Mouse (Mus musculus) embryo, embryonic 11.5 days (tissue): Measurements from ENCODE around the gene Dock9.

Experiments used
- DNase-seq: peaks from one replicate; pipeline ENCODE4 v3.0.0-alpha.2; 2012; ENCODE audit warnings: low read depth, low spot score

The Dock9 gene

DNA sequence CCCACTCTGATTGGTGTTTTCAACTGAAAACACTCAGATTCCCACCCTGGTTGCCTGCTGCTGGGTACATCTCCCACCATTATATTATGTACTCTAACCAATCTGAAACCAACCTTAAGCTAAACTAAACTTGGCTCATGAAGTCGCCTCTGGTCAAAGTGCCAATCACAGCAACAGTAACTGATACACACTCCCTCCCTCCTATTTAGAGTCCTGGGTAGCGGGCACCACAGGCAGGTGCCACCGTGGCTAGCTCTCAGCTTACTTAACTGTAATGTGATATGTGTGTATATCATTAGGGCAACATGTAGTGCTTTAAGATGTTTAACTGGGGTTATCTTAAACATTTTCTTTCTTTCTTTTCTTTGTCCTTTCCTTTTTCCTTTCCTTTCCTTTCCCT, 177.1 kb downstream of the Dock9 start:
- DNase-seq = no peak

DNA sequence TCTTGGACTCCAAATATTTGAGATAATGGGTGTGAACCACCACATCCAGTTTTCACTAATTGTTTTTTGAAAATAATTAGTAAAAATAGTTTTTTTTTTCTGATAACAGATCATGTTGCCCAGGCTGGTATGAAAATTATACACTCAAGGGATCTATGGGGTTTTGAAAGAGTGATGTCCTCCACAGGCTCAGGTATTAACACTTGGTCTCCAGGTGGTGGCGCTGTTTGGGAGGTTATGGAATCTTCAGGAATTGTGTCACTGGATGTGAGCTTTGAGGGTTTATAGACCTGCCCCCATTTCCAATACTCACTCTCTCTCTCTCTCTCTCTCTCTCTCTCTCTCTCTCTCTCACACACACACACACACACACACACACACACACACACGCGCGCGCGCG, 177.5 kb downstream of the Dock9 start:
- no peak for DNase-seq

- DNase-seq = no peak
These were observed 179.8 kb downstream of the Dock9 start for GRCm38 (mm10) chr14:121617645-121618390.

GRCm38 (mm10) chr14:121615431-121615830, 182.2 kb downstream of the Dock9 start:
- DNase-seq = no peak

GRCm38 (mm10) chr14:121614461-121615170, 183.0 kb downstream of the Dock9 start:
- no peak for DNase-seq

DNA sequence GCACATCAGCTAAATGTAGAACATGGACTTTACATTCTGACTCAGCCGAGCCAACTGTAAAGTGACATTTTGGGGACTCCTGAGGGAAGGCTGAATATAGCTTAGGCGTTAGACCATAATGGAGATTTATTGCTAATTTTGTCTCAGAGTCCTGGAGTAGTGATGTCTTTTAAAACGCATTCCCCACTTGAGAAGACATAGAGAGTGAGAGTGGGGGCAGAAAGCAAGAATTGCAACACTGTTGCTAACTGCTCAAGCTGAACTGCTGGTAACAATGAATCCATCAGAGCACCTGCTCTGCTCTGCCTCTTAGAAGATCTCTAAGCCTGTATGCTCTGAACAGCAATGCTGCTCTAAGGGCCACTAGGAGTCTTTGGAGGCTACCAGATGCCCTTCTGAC, 184.1 kb downstream of the Dock9 start:
- no peak for DNase-seq

- no peak for DNase-seq
These were observed 184.7 kb downstream of the Dock9 start for GRCm38 (mm10) chr14:121612926-121613325.

GRCm38 (mm10) chr14:121611533-121611932, 186.1 kb downstream of the Dock9 start:
- DNase-seq = no peak

DNA sequence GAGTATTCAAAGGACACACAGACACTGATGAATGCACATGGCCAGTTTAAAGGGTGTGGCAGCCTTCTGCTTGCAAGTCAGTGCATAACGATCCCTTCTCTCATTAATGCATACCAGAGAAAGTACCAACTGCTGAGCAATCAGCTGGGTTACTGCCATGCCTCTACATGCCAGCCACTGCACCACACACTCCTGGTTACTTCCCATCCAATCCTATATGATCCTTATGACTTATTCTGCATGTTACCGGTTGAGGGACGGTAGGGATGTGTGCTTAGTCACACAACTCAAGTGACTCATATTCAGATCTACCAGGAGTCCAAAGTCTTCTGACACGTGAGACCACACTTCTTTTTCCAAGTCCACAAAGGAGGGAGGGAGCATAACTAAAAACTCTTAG, 186.5 kb downstream of the Dock9 start:
- DNase-seq = no peak

- no peak for DNase-seq
These were observed 189.1 kb downstream of the Dock9 start for GRCm38 (mm10) chr14:121608522-121608921.

- no peak for DNase-seq
These were observed 191.2 kb downstream of the Dock9 start for GRCm38 (mm10) chr14:121606433-121606832.

DNA sequence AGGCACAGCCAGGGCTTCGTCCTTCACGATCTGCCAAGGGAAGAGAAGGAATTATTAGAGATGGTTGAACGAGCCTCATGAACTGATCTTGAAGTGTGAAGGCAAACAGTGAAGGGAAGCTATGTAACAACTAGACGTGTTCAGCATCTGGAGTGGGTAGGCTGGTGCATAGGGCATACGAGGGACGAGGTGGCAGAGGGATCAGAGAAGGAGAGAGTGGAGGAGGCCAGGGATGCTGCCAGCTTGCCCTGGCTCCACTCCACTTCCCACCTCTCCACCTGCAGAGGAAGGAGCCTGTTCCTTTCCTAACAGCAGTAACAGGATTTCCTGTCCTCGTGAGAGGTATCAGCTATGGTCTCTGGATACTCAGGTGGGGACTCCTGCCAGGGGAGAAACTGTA, 192.4 kb downstream of the Dock9 start:
- no peak for DNase-seq

GRCm38 (mm10) chr14:121604565-121604964, 193.1 kb downstream of the Dock9 start:
- DNase-seq = no peak

DNA sequence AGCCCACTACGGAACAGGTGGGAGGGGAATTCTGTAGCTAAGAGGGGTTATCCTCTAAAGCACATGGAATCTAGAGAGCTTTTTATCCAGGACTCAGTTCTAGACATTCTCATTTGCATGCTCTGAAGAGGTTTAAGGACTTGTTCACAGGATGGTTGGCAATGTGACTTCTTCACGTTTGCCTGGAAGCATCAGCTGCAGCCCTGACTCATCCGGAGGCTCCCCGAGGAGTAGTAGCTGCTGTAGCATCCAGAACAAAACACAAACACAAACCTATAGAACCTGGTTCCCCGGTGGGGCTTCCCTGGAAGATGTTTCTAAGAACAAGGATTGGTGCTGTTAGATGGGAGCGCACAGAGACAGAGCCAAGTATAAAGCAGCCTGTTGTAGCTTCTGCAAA, 195.0 kb downstream of the Dock9 start:
- no peak for DNase-seq

- DNase-seq = no peak
These were observed 197.1 kb downstream of the Dock9 start for GRCm38 (mm10) chr14:121600538-121600937.

GRCm38 (mm10) chr14:121597073-121597472, 200.6 kb downstream of the Dock9 start:
- DNase-seq = no peak

DNA sequence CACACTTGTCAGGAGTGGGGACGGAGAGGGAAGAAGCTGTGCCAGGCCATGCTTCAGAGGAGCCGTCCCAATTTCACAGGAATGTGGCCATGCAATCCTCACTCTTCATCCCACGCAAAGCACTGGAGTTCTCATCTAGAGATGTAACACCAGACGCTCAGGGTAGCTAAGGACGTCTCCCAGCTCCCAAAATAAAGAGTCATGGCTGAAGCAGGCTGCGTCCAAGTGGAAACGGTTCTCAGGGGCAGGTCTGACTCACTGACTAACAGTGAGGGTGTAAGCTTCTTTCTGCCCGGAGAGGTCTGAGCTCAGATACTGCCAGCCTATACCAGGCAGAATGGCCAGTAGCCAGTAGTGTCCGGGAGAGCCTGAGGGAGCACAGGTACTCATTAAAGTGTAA, 201.0 kb downstream of the Dock9 start:
- DNase-seq = no peak

- no peak for DNase-seq
These were observed 203.0 kb downstream of the Dock9 start for GRCm38 (mm10) chr14:121594684-121595083.

DNA sequence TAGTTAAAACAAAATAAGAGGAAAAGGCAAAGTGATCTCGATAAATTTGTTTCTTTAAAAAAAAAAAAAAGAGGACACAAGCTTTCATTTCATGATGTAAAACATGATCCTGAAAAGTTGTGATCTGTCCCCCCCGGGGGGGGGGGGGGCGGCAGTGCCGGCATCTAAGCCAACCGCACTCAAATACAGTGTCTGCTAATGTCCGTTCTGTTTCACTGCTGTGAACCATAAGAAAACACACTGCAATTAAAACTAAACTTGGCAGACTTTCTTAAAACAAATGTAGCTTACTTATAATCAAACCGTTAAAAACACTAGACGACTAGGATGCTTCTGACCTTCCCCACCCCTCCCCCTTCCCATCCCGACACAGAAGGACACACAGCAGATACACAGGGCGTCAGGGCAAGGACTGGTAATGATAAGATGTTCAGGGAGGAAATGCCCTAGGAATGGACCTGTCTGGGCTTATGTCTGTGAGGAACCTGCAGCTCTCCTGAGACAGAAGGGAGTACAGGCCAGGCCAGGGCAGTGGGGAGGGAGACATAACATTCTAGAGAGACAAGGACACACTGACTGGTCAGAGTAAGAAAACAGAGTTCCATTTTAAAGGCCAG, 204.2 kb downstream of the Dock9 start:
- no peak for DNase-seq

DNA sequence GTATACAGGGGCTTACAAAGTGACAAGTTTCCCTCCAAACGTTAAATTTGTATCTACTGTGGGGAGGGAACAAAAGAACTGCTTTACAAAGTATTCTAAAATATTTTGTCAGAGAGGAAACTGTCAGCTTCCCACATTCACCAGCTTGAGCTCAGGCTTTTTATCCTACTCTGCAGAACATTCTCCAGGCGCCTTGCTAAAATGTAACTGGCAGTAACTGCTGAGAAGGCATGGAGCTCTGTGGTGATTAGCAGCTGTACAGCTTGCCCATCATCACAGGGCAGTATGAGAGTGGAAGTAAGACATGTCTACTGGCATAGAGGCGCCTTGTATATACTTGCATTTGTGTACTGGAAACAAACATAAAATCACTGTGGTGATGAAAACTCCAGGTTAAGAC, 204.7 kb downstream of the Dock9 start:
- no peak for DNase-seq

GRCm38 (mm10) chr14:121592356-121592755, 205.3 kb downstream of the Dock9 start:
- DNase-seq = no peak

DNA sequence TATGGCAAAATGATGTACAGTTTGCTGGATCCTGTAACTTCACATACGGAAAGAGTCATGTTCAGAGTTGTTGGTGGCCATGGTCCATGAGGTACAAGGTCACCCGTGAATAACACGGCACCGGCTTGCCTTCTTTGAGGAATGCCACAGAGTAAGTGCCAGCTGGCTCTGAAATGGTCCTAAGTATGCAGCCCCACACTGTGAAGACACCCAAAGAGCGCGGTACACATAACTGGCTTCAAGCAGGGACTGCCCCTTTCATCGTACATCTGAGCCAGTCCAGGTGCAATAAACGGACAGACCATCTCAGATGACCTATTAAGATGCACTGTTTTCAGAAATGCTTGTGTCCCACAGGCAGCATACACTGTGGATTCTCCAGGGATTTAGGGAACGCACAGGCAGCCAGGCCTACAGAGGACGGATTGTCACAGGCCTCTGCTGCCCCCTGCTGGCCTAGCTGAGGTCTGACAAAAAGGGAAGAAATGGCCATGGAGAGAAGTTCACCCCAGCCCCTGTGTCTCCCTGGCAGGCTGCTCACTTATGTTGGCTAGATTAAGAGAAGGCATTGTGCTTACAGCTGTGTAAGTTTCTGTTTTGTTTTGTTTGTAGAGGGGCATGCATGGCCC, 208.4 kb downstream of the Dock9 start:
- peak; percentile 58 for DNase-seq
